Mouse (Mus musculus) cerebellum, adult 2 months (tissue): ENCODE measurements around the gene Tle6.

ENCODE experiments used
- CTCF ChIP-seq: fragments of 200-500 bp; IDR thresholded peaks from 2 replicates; pipeline ENCODE4 v1.5.1; 2011; ENCODE audit warnings: low read depth, mild to moderate bottlenecking, control low read depth, low read length, moderate library complexity, borderline replicate concordance; ENCODE audit not compliant: insufficient read depth
- POLR2A ChIP-seq: fragments of 200-500 bp; IDR thresholded peaks from 2 replicates; pipeline ENCODE4 v1.6.1; 2011; ENCODE audit warnings: low read length, control low read depth, borderline replicate concordance; ENCODE audit not compliant: insufficient read depth

DNA sequence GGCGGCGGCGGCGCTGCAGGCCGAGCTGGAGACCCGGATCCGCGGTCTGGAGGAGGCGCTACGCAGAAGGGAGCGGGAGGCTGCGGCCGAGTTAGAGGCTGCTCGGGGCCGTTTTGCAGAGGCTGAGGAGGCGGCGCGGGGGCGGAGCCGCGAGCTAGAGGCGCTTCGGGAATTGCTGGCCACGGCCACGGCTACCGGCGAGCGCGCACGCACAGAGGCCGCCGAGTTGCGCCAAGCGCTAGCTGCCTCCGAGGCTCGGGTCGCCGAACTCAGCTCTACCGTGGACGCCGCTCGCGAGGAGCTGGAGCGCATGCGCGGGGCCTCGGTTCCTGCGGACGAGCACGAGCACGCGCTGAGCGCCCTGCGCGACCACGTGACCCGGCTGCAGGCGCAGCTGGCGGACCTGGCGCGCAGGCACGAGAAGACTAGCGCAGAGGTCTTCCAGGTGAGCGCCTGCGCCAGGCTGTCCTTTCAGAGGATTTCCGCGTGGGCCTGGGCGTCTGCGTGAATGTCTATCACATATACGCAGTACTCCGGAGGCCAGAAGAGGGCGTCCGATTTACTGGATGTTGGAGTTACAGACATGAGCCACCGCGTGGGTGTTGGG is 42.7 kb upstream of the Tle6 start:
- TF ChIP-seq CTCF (peak; percentile 43; the same call in 1 of the 2 replicates), POLR2A (no peak; the same call in none of the 2 replicates)
